Mouse (Mus musculus) cerebellum, adult 2 months (tissue): Measurements from ENCODE around the gene Dock4.

Experiments
- CTCF ChIP-seq: fragments of 200-500 bp; IDR thresholded peaks from 2 replicates; pipeline ENCODE4 v1.5.1; 2011; ENCODE audit warnings: low read depth, mild to moderate bottlenecking, control low read depth, low read length, moderate library complexity, borderline replicate concordance; ENCODE audit not compliant: insufficient read depth
- POLR2A ChIP-seq: fragments of 200-500 bp; IDR thresholded peaks from 2 replicates; pipeline ENCODE4 v1.6.1; 2011; ENCODE audit warnings: low read length, control low read depth, borderline replicate concordance; ENCODE audit not compliant: insufficient read depth

DNA sequence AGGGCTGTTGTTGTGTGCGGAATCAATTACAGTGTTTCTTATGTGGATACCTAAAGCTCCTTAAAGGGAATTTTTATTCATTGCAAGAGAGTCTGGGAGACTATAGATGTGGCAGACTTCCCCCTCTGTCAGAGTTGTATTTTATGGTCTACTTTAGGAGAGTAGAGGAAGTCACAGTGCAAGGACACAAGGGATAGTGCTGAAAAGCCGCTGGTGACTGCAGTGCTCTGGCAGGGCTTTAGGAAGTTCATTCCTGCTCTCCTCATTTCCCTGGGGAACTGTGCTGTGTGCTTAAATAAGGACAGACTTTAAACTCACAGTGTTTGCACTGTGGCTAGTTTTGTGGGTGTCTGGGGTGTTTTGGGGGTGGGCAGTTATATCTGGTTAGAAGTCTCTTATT, 118.5 kb downstream of the Dock4 start:
- TF ChIP-seq POLR2A, result no peak
- no peak for TF ChIP-seq CTCF
